Mouse (Mus musculus) embryonic facial prominence, embryonic 10.5 days (tissue): ENCODE measurements around the gene Tedc2. TPM values are rescaled to one million over a fixed set of nuclear protein-coding genes. Genes with fewer than 3 reads are reported as not detected.

Experiments used
- DNase-seq: peaks from one replicate; pipeline ENCODE4 v3.0.0-alpha.2; 2017; ENCODE audit warnings: low spot score
- H3K27ac ChIP-seq: fragments of 300-500 bp; sonication (generic); replicated peaks from 2 replicates; pipeline ENCODE4 v1.5.1; 2016; ENCODE audit warnings: mild to moderate bottlenecking
- H3K27me3 ChIP-seq: fragments of 300-500 bp; sonication (generic); replicated peaks from 2 replicates; pipeline ENCODE4 v1.6.1; 2016; ENCODE audit warnings: low read depth, mild to moderate bottlenecking; ENCODE audit not compliant: poor library complexity, severe bottlenecking
- H3K36me3 ChIP-seq: fragments of 300-500 bp; sonication (generic); replicated peaks from 2 replicates; pipeline ENCODE4 v1.6.1; 2016; ENCODE audit warnings: mild to moderate bottlenecking, moderate library complexity
- H3K4me1 ChIP-seq: fragments of 300-500 bp; sonication (generic); 2 replicates; pipeline ENCODE4 v1.6.1; 2016
- H3K4me3 ChIP-seq: fragments of 300-500 bp; sonication (generic); 2 replicates; pipeline ENCODE4 v1.5.1; 2016; ENCODE audit warnings: mild to moderate bottlenecking, moderate library complexity
- H3K9me3 ChIP-seq: fragments of 300-500 bp; sonication (generic); 2 replicates; pipeline ENCODE4 v1.6.1; 2016; ENCODE audit warnings: mild to moderate bottlenecking
- WGBS: fragments of 180-500 bp; shearing (Covaris S2); methylation state at CpG from one replicate; pipeline ENCODE4 v1.1.7; 2016; 5-methylcytosine and 5-hydroxymethylcytosine counted together
- polyA plus RNA-seq: library from polyadenylated mRNA; unstranded; fragments of >200 nt; fragmentation: Nextera tagmentation; extraction: Ambion mirVana; gene quantifications from 2 replicates; pipeline ENCODE4 v1.2.1, GENCODE M21; 2016

Tedc2 gene
- polyA plus RNA-seq, 1 experiment from 2014 or later = 24.8 TPM

DNA sequence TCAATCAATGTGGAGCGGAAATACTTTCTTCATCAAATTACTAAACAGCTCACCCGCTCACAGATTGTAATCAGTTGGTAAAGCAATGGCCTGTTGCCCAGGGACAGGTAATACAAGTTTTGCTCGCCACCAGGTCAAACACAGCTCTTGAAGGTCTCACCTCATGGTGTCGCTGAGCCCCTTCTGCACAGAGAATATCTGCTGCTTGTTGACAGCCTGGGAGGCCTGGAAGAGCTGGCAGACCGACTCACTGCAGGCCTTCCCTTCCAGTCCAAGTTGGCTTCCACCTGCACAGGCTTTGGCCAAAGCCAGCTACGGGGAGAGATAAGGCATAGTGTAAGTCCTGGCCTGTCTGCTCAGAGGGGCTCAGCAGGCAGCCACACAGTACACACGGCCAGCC is 16.3 kb upstream of the Tedc2 start:
- peaks cover 100% of the 10 kb centered on the region for H3K36me3 ChIP-seq
- H3K4me1 ChIP-seq = no peaks in the 10 kb centered on the region
- no peak for DNase-seq
- H3K4me3 ChIP-seq = no peak overlapping the region
- H3K9me3 ChIP-seq = no peaks in the 10 kb centered on the region
- H3K27ac ChIP-seq = no peak overlapping the region
- no peaks in the 10 kb centered on the region for H3K27me3 ChIP-seq
- WGBS = 94% methylated on average over 7 of the region's 7 CpGs

DNA sequence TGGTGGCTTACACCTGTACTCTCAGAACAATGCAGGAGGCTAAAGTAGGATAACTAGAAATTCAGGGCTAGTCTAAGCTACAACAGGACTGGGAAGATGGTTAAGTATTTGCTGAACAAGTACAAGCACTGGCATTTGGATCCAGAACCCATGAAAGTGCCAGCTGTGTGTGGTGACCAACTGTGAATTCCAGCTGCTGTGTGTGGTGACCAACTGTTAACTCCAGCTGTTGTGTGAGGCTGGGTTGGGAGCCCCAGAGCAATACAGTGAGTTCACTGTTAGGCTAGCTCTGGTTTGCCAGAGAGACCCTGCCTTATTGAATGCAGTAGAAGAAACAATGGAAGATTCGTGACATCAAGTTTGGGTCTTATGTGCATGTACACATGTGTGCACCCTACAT is 15.8 kb upstream of the Tedc2 start:
- no peaks in the 10 kb centered on the region for H3K27me3 ChIP-seq
- H3K27ac ChIP-seq = no peak overlapping the region
- H3K36me3 ChIP-seq = peaks cover 100% of the 10 kb centered on the region
- WGBS = 95% methylated on average over 1 of the region's 1 CpGs
- no peaks in the 10 kb centered on the region for H3K9me3 ChIP-seq
- H3K4me3 ChIP-seq = no peak overlapping the region
- no peaks in the 10 kb centered on the region for H3K4me1 ChIP-seq
- DNase-seq = no peak

DNA sequence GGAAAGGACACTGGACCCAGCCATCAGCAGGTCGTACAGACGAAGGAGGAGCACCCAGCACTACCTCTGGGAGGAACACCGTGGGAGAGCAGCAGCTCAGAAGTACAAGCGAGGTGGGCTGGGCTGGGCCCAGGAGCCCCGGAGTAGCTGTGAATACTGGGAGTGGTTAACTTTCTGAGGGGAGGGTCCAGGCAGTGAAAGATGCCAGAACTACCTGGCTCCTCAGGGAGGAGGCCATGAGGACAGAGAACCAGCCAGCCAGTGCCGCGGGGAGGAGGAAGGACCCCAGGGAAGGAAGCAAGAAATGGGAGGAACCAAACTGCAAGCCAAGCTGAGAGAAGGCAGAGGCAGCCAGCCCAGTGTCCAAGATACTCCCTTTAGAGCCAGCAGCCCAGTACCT is 7.3 kb upstream of the Tedc2 start:
- Histone ChIP-seq H3K27me3 (no peaks in the 10 kb centered on the region), H3K36me3 (peaks cover 99% of the 10 kb centered on the region)
- 88% methylated on average over 7 of the region's 7 CpGs for WGBS

DNA sequence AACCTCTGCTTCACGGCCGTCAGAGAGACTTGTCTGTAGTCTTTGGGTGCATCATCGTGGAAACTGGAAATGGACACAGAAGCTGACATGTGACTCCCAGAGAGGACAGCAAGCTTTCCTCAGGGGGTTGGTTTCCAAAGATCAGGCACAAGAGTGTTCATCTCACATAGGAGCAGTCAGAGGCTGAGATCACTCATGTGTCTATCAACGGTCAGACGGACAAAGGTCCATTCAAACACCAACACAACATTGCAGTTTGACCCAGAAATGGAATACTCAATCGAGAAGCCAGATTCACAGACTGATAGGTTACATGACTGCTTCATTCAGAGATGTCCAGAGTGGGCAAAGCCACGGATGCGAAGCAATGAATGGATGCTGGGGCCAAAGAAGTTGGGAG is 6.1 kb upstream of the Tedc2 start:
- no peaks in the 10 kb centered on the region for H3K4me1 ChIP-seq

More for the DNA sequence above, 7.3 kb upstream of the Tedc2 start:
- no peak overlapping the region for H3K27ac ChIP-seq
- H3K4me3 ChIP-seq = no peak overlapping the region
- no peak for DNase-seq
- H3K9me3 ChIP-seq = no peaks in the 10 kb centered on the region
- no peaks in the 10 kb centered on the region for H3K4me1 ChIP-seq

DNA sequence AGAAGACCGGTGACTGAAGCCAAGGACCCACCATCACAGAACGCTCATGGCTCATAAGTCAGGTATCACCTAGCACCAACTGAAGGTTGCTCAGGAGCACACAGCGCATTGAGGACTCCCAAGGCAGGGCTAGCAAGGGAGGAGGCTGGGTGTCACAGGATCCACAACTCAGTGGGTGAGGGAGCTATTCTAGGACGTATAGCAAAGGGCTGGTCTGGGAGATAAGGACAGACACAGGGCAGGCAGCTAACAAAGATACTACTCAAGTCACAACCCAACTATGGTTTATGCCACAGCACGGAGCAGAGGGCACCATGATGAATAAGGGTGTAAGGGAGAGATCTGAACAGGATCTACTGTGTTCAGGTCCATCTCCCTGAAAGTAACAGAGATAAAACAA is 5.2 kb upstream of the Tedc2 start:
- Histone ChIP-seq H3K36me3 (peaks cover 89% of the 10 kb centered on the region), H3K4me3 (no peak overlapping the region), H3K27ac (no peak overlapping the region), H3K4me1 (peaks cover 4% of the 10 kb centered on the region), H3K27me3 (no peaks in the 10 kb centered on the region), H3K9me3 (no peaks in the 10 kb centered on the region)
- WGBS = 93% methylated on average over 5 of the region's 5 CpGs
- no peak for DNase-seq

More for the DNA sequence above, 6.1 kb upstream of the Tedc2 start:
- Histone ChIP-seq H3K27me3 (no peaks in the 10 kb centered on the region), H3K4me3 (no peak overlapping the region), H3K9me3 (no peaks in the 10 kb centered on the region), H3K36me3 (peaks cover 98% of the 10 kb centered on the region), H3K27ac (no peak overlapping the region)
- WGBS = 93% methylated on average over 8 of the region's 8 CpGs
- no peak for DNase-seq

DNA sequence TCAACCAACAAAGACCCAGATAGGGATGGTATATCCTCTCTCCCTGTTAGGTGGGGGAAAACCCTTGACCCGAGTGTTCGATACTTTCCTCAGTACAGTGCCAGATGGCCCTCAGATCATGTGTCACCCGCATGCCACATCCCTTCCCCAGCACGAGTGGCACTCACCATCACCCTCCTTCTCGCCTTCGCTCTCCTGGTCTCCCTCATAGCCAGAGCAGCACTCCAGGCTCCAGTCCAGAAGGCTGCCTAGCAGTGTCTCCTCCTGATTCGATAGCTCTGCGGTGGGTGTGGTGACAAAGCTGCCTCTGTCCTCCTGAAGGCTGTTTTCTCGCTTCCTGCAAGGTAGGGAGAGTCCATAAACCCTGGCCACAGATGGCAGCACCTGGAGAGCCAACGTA is 4.1 kb upstream of the Tedc2 start:
- DNase-seq = no peak
- H3K27me3 ChIP-seq = no peaks in the 10 kb centered on the region
- 88% methylated on average over 10 of the region's 10 CpGs for WGBS
- no peaks in the 10 kb centered on the region for H3K9me3 ChIP-seq
- no peak overlapping the region for H3K27ac ChIP-seq
- peaks cover 10% of the 10 kb centered on the region for H3K4me1 ChIP-seq
- peaks cover 78% of the 10 kb centered on the region for H3K36me3 ChIP-seq
- H3K4me3 ChIP-seq = no peak overlapping the region

DNA sequence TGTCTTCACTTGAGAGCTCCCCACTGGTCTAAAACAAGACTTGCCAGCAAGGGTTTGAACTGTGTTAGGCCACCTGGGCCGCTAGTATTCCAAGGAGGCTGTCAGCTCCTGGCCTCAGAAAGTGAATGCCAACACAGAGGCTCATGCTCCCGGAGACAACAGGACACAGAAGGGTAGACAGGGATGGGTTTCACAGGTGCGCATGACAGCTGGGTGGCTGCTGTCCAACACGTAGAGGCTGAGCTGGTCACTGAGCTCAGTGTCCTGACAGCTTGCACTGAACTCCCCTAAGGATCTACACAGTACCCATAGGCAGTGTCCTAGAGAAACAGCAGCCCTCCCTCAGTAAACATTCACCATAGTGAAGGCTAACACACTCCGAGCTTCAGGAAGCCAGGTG is 2.9 kb upstream of the Tedc2 start:
- H3K36me3 ChIP-seq = peaks cover 77% of the 10 kb centered on the region
- no peak for DNase-seq
- H3K4me1 ChIP-seq = peaks cover 19% of the 10 kb centered on the region
- 89% methylated on average over 5 of the region's 5 CpGs for whole genome bisulfite sequencing
- no peaks in the 10 kb centered on the region for H3K27me3 ChIP-seq
- H3K27ac ChIP-seq = no peak overlapping the region
- H3K9me3 ChIP-seq = no peaks in the 10 kb centered on the region
- H3K4me3 ChIP-seq = no peak overlapping the region

DNA sequence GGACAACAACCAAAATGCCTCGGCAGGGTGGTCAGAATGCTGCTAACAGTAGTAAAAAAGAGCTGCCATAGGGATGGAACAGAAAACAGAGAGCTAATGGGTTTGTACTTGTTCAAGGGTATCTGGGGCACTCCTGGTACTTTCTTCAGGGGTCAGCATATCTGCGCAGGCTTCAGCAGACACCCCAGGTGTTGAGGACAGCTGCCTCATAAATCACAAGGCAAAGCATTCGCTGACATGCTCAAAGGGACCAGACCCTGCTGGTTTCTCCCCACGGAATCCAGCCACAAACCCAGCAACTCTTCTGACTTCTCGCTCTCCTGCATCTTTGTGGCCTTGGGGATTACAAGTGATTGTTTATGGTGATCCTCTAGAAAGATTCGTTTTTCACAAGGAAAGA is 2.0 kb upstream of the Tedc2 start:
- no peak overlapping the region for H3K4me3 ChIP-seq
- peaks cover 19% of the 10 kb centered on the region for H3K4me1 ChIP-seq
- no peaks in the 10 kb centered on the region for H3K27me3 ChIP-seq
- peaks cover 77% of the 10 kb centered on the region for H3K36me3 ChIP-seq
- no peaks in the 10 kb centered on the region for H3K9me3 ChIP-seq
- 85% methylated on average over 6 of the region's 6 CpGs for WGBS
- H3K27ac ChIP-seq = no peak overlapping the region
- no peak for DNase-seq

DNA sequence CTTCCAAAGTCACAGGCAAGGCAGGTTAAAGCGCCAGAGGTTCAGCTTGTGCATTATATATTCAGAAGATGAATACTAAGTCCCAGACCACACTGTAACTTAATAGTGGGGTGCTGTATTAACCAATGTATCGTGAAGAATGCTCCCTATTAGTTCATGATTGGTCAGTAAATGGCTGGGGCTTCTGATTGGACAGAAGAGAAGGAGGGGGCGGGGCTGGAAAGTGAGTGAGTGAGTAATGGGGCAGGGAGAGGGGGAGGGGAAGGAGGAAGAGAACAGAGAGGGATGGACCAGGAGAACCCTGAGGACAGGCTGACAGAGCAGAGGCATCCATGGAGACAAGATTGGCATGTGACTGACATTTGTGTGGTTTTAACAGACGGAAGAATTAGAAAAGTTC is 3.8 kb downstream of the Tedc2 start:
- H3K27me3 ChIP-seq = no peaks in the 10 kb centered on the region
- H3K4me3 ChIP-seq = no peak overlapping the region
- no peak overlapping the region for H3K27ac ChIP-seq
- peaks cover 31% of the 10 kb centered on the region for H3K4me1 ChIP-seq
- peak; percentile 45 for DNase-seq
- H3K36me3 ChIP-seq = peaks cover 53% of the 10 kb centered on the region
- no peaks in the 10 kb centered on the region for H3K9me3 ChIP-seq
- WGBS = 63% methylated on average over 4 of the region's 4 CpGs

DNA sequence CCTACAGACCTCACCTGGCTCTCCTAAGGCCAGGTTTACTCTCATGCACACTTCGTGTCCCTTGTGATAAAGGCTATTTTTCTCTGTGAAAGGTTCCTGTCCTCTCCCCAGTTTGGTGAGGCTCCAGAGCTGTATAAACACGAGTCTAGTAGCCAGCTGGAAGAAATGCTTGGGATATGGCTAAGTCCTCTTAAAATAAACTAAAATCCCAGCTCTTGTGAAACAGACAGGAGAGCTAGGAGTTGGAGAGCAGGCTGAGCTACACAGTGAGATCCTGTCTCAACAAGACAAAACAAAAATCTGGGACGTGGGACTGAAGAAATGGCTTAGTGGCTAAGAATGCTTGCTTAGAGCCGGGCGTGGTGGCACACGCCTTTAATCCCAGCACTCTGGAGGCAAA is 7.5 kb downstream of the Tedc2 start:
- no peak overlapping the region for H3K27ac ChIP-seq
- no peaks in the 10 kb centered on the region for H3K9me3 ChIP-seq
- H3K27me3 ChIP-seq = peaks cover 22% of the 10 kb centered on the region
- peaks cover 39% of the 10 kb centered on the region for H3K36me3 ChIP-seq
- peaks cover 48% of the 10 kb centered on the region for H3K4me1 ChIP-seq
- WGBS = 75% methylated on average over 6 of the region's 6 CpGs
- H3K4me3 ChIP-seq = no peak overlapping the region
- no peak for DNase-seq

DNA sequence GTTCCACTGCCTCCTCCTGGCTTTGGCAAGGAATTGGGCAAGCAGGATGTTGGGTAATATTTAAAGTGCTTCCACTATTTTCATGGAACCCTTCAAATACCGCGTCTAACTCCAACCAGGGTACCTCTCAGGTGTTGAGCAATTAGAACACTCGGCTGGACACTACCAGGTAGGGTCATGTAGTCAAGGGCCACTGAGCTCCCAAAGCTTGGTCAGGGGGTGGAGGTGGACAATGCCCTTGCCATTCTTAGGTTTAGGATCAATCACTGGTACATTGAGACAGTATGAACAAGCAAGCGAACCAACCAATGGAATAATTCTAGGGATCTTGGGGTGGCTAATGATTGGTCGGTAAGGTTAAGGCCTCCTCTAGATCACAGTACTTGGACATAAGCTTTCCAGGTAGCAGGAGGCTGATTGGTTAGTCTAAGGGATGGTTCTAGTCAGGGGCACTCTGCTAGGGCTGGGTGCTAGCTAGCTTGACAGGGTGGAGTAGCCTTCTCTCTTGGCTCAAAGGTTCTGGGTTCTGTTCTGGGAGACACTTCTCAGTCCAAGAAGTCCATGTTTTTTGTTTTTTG is 8.1 kb downstream of the Tedc2 start:
- Histone ChIP-seq H3K4me1 (peaks cover 55% of the 10 kb centered on the region), H3K27me3 (peaks cover 29% of the 10 kb centered on the region), H3K4me3 (peak overlapping the region; percentile 65), H3K36me3 (peaks cover 32% of the 10 kb centered on the region), H3K27ac (peak overlapping the region; percentile 92; the same call in 1 of the 2 replicates), H3K9me3 (no peaks in the 10 kb centered on the region)
- no peak for DNase-seq
- WGBS = 26% methylated on average over 5 of the region's 5 CpGs

DNA sequence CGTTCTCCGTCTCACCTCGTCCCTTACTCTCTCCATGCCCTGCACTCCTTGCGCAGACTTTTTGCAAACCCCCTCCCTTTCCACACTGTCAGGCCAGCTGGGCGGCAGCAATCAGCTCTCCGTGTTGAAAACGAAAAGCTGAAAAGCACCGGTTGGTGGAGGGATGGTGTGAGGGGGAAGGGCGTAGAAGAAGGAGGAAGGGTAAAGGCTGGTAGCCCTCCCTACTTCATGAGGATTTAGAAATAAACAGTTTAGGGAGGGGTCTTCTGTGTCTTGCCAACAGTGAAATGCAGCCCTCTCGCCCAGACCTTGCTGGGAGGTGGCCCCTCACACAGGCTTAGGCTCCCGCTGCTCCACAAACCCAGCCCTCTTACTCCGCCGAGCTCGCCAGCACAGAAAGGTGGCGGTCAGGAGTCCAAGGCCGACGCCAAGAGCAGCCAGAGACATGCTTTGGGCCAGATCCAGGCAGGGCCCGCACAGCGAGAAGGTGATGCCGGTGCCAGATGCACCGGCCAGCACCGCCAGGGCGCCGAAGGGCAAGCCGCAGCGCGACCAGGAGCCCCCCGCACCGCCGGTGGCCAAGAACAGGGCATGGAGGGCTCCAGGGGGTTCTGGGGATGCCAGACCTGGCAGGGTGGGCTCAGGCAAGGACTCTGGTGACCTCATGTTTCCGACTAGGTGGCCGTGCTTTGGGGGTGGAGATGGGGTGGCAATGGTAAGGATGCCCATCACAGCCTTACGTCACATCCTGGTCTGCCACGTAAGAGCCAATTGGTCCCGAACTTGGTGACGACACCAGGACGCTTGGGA is 8.8 kb downstream of the Tedc2 start:
- peak overlapping the region; percentile 92 for H3K27ac ChIP-seq
- H3K4me3 ChIP-seq = peak overlapping the region; percentile 65
- WGBS = 1% methylated on average over 37 of the region's 37 CpGs
- peaks cover 36% of the 10 kb centered on the region for H3K27me3 ChIP-seq
- H3K9me3 ChIP-seq = no peaks in the 10 kb centered on the region
- H3K4me1 ChIP-seq = peaks cover 60% of the 10 kb centered on the region
- DNase-seq = peak; percentile 82
- H3K36me3 ChIP-seq = peaks cover 25% of the 10 kb centered on the region

DNA sequence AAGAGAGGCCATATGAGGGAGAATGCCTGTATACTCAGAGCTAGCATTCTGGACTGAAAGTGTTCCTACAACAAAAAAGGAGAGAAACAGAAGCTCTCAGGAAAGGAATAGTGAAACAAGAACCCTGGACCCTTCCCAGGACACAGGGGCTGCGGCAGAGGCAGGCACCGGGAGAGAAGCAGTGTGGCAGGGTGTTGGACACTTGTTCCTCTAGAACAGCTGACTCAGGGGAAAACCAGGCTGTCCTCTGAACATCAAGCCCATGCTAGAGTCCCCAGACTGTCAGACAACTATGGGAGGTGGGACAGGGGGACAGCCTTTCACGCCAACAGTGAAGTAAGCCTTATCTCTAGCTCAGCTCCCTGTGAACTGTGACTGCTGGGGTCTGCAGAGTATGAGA is 10.1 kb downstream of the Tedc2 start:
- Histone ChIP-seq H3K36me3 (peaks cover 13% of the 10 kb centered on the region), H3K27ac (peak overlapping the region; percentile 92), H3K4me1 (peaks cover 70% of the 10 kb centered on the region), H3K9me3 (no peaks in the 10 kb centered on the region), H3K4me3 (peak overlapping the region; percentile 78), H3K27me3 (peaks cover 45% of the 10 kb centered on the region)
- WGBS = 84% methylated on average over 3 of the region's 3 CpGs
- no peak for DNase-seq
